Mouse (Mus musculus) cortical plate, adult 2 months (tissue): ENCODE results near the gene Gm10282.

ENCODE experiments used
- CTCF ChIP-seq: fragments of 200-500 bp; IDR thresholded peaks from 2 replicates; pipeline ENCODE4 v1.5.1; 2011; ENCODE audit warnings: mild to moderate bottlenecking, control low read depth, low read length; ENCODE audit not compliant: insufficient read depth; ENCODE audit errors: extremely low read depth
- POLR2A ChIP-seq: fragments of 200-500 bp; IDR thresholded peaks from 2 replicates; pipeline ENCODE4 v1.6.1; 2011; ENCODE audit warnings: mild to moderate bottlenecking, low read length, control low read depth; ENCODE audit not compliant: insufficient read depth; ENCODE audit errors: extremely low read depth

DNA sequence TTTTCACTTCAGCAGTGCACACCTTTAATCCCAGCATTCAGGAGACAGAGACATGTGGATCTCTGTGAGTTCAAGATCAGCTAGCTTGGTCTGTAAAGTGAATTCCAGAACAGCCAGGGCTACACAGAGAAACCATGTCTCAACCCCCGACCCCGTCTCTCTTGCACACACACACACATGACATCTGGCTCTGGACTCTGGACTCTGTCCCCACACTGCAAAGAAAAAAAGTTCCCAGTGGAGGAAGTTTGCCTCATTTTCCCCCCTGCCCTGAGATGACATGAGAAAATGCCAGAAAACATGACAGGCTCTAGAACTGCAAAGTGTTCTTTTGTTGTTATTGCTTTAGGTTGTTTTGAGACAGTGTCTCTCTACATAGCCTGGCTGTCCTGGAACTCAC, 45.2 kb downstream of the Gm10282 start:
- TF ChIP-seq POLR2A (no peak), CTCF (no peak)
